Mouse (Mus musculus): ENCODE measurements around the gene Prkg2.

Prkg2 gene

GRCm38 (mm10) chr5:99036596-99037441, at the start of gene Prkg2:
TSS of gene Prkg2 (minus strand) at chr5:99037351.
- DNase-seq (ENCODE audit: low spot score): peak; percentile 23

- no peak for DNase-seq (ENCODE audit: low spot score)
Observed at GRCm38 (mm10) chr5:99083955-99084354, 46.8 kb upstream of the Prkg2 start.

GRCm38 (mm10) chr5:99078375-99078774, 41.2 kb upstream of the Prkg2 start:
- no peak for DNase-seq (ENCODE audit: low spot score)

GRCm38 (mm10) chr5:99068391-99068790, 31.2 kb upstream of the Prkg2 start:
- no peak for DNase-seq (ENCODE audit: low spot score)

- DNase-seq (ENCODE audit: low spot score): no peak
Observed at GRCm38 (mm10) chr5:99062582-99062981, 25.4 kb upstream of the Prkg2 start.

GRCm38 (mm10) chr5:99039021-99039420, 1.9 kb upstream of the Prkg2 start:
- DNase-seq (ENCODE audit: low spot score): peak; percentile 24

- no peak for DNase-seq (ENCODE audit: low spot score)
Observed at GRCm38 (mm10) chr5:99037442-99037811, 276 bp upstream of the Prkg2 start.

GRCm38 (mm10) chr5:99035961-99036360, 1.2 kb downstream of the Prkg2 start:
- DNase-seq (ENCODE audit: low spot score): no peak

- DNase-seq (ENCODE audit: low spot score): no peak
Observed at GRCm38 (mm10) chr5:99031551-99032149, 5.5 kb downstream of the Prkg2 start.

GRCm38 (mm10) chr5:99026343-99026742, 10.8 kb downstream of the Prkg2 start:
- no peak for DNase-seq (ENCODE audit: low spot score)

GRCm38 (mm10) chr5:99019709-99020108, 17.4 kb downstream of the Prkg2 start:
- DNase-seq (ENCODE audit: low spot score): no peak

GRCm38 (mm10) chr5:99015140-99015539, 22.0 kb downstream of the Prkg2 start:
- no peak for DNase-seq (ENCODE audit: low spot score)

- DNase-seq (ENCODE audit: low spot score): no peak
Observed at GRCm38 (mm10) chr5:99010448-99011151, 26.6 kb downstream of the Prkg2 start.

GRCm38 (mm10) chr5:98998104-98998503, 39.0 kb downstream of the Prkg2 start:
- no peak for DNase-seq (ENCODE audit: low spot score)

GRCm38 (mm10) chr5:98995767-98996166, 41.4 kb downstream of the Prkg2 start:
- DNase-seq (ENCODE audit: low spot score): no peak

- DNase-seq (ENCODE audit: low spot score): no peak
Observed at GRCm38 (mm10) chr5:98991600-98991999, 45.6 kb downstream of the Prkg2 start.

- DNase-seq (ENCODE audit: low spot score): no peak
Observed at GRCm38 (mm10) chr5:98987634-98988033, 49.5 kb downstream of the Prkg2 start.

- no peak for DNase-seq (ENCODE audit: low spot score)
Observed at GRCm38 (mm10) chr5:98987116-98987515, 50.0 kb downstream of the Prkg2 start.

GRCm38 (mm10) chr5:98986459-98986858, 50.7 kb downstream of the Prkg2 start:
- DNase-seq (ENCODE audit: low spot score): no peak

- no peak for DNase-seq (ENCODE audit: low spot score)
Observed at GRCm38 (mm10) chr5:98986011-98986410, 51.1 kb downstream of the Prkg2 start.

GRCm38 (mm10) chr5:98985077-98985476, 52.1 kb downstream of the Prkg2 start:
- no peak for DNase-seq (ENCODE audit: low spot score)

GRCm38 (mm10) chr5:98981304-98981703, 55.8 kb downstream of the Prkg2 start:
- no peak for DNase-seq (ENCODE audit: low spot score)

GRCm38 (mm10) chr5:98978316-98978715, 58.8 kb downstream of the Prkg2 start:
- no peak for DNase-seq (ENCODE audit: low spot score)

All from urinary bladder, postnatal 14 days (tissue).